Mouse (Mus musculus): ENCODE results near the gene Fbln5. TPM values are rescaled to one million over a fixed set of nuclear protein-coding genes. Genes with fewer than 3 reads are reported as not detected.

The Fbln5 gene
- polyA plus RNA-seq, 1 experiment: 637 TPM

- Histone ChIP-seq H3K4me1 (ENCODE audit: control insufficient read depth, insufficient read depth, low read length) (peaks cover 11% of the 10 kb centered on the region), H3K4me3 (ENCODE audit: insufficient read depth, low read length) (no peak overlapping the region), H3K27ac (ENCODE audit: insufficient read depth, low read length) (no peak overlapping the region)
- TF ChIP-seq CTCF (IDR thresholded peaks at IDR 0.05; ENCODE audit: borderline replicate concordance, insufficient read depth, low read length) (no peak), POLR2A (IDR thresholded peaks at IDR 0.05; ENCODE audit: low read depth, low read length) (no peak)
Measured at GRCm38 (mm10) chr12:101833776-101834175, 14.9 kb upstream of the Fbln5 start.

GRCm38 (mm10) chr12:101833115-101833506 lies 14.3 kb upstream of the Fbln5 start:
- Histone ChIP-seq H3K27ac (ENCODE audit: insufficient read depth, low read length) (no peak overlapping the region), H3K4me3 (ENCODE audit: insufficient read depth, low read length) (no peak overlapping the region), H3K4me1 (ENCODE audit: control insufficient read depth, insufficient read depth, low read length) (peaks cover 11% of the 10 kb centered on the region)
- TF ChIP-seq POLR2A (IDR thresholded peaks at IDR 0.05; ENCODE audit: low read depth, low read length) (no peak), CTCF (IDR thresholded peaks at IDR 0.05; ENCODE audit: borderline replicate concordance, insufficient read depth, low read length) (no peak)

DNA sequence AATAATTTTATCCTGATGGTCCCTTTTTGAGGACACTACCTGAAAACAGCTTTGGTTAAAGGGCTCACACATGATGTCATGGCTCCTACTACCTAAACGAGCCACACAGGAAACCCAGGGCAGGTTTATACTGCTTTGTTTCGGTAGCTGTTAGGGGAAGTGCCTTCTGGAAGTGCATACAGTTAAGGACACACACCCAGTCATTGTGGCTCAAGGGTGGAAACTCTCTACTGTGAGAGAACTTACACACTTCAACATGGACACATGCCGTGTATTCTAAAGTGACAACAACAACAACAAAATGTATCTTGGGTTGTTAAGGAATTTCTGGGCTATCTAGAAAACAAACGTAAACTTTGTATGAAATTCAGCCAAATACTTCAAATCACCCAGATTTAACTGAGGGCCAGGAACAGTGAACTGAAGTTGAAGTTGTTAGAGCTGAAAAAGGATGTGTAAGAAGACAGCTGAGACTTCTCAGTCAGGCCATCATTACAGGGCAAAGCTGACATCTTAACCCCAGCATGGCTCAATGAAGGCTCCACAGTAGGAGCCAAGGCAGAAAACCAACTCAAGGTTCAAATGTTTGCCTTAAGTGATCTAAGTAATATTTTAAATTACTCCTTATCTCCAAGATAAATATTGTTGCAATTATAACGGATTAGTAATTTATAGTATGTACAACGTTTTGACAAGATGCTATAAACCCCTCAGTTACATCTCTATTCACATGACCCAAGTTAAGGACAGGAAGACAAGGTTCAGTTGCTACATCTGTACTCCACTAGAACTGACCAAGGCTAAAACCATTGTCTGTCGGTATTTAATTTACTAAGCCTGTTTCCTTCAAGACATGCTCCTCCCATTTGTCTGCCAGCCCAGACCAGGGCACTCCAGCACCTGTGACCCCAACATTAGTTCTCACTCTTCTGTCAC lies 13.6 kb upstream of the Fbln5 start:
- H3K4me1 ChIP-seq (ENCODE audit: control insufficient read depth, insufficient read depth, low read length): peaks cover 11% of the 10 kb centered on the region
- no peak overlapping the region for H3K4me3 ChIP-seq (ENCODE audit: insufficient read depth, low read length)
- TF ChIP-seq CTCF (IDR thresholded peaks at IDR 0.05; ENCODE audit: borderline replicate concordance, insufficient read depth, low read length) (no peak), POLR2A (IDR thresholded peaks at IDR 0.05; ENCODE audit: low read depth, low read length) (no peak)
- no peak overlapping the region for H3K27ac ChIP-seq (ENCODE audit: insufficient read depth, low read length)

DNA sequence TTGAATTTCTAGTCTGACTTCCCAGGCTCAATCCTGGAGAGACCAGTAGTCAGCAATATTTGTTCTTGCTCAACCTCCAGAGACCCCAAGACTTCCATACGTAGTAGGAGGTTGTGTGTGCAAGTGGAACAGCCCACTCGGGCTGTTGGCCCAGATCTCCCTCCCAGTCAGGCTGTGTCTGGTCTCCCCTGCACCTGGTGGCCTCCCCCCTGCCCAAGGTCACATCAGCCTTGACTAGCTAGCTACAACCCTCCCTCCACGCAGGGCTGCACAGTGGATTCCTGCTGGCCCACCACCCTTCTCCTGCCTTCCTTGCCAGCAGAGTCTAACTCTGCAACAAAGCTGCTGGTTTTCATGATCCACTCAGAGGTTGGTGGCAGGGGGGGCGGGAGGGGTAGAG lies 12.4 kb upstream of the Fbln5 start:
- TF ChIP-seq POLR2A (IDR thresholded peaks at IDR 0.05; ENCODE audit: low read depth, low read length): no peak
- no peak for TF ChIP-seq CTCF (IDR thresholded peaks at IDR 0.05; ENCODE audit: borderline replicate concordance, insufficient read depth, low read length)
- peak overlapping the region; percentile 62 for H3K27ac ChIP-seq (ENCODE audit: insufficient read depth, low read length)
- peaks cover 11% of the 10 kb centered on the region for H3K4me1 ChIP-seq (ENCODE audit: control insufficient read depth, insufficient read depth, low read length)
- no peak overlapping the region for H3K4me3 ChIP-seq (ENCODE audit: insufficient read depth, low read length)

DNA sequence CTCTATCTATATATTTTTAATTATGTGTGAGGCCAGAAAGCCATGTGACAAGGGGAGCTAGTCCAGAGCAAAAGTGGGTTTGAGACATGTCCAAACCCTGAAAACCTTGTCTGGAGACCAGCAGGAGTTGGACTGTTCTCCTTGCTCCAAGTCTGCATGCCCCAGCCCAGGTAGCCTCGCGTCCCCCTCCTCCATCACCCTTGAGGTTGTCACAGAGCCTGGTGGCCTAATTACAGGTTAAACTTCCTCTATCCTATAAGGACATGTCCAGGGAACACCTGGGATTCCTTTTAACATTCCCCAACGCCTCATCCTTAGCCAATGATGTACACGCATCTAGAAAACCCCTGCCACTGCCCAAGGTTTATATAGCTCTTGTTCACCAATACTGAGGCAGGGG lies 4.3 kb upstream of the Fbln5 start:
- no peak for TF ChIP-seq POLR2A (IDR thresholded peaks at IDR 0.05; ENCODE audit: low read depth, low read length)
- TF ChIP-seq CTCF (IDR thresholded peaks at IDR 0.05; ENCODE audit: borderline replicate concordance, insufficient read depth, low read length): no peak
- Histone ChIP-seq H3K27ac (ENCODE audit: insufficient read depth, low read length) (no peak overlapping the region), H3K4me1 (ENCODE audit: control insufficient read depth, insufficient read depth, low read length) (peaks cover 6% of the 10 kb centered on the region), H3K4me3 (ENCODE audit: insufficient read depth, low read length) (no peak overlapping the region)

DNA sequence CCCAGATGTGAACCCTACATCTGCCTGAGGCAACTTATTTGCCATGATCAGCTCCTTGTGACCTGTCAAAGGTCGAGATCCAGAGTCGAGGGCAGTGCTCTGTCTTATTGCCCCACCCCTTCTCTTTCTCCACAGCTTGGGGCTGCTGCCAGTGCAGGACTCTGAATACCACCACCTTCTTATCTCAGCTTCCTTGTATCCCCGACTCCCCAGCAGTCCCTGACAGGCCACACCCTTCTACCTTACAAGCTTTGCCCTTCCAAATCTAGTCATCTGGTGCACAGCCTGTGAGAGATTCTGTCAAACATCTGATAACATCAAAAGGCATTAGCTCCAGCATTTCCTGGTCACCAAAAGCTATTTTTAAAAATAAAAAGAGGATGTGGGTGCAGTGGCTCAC lies 2.7 kb upstream of the Fbln5 start:
- Histone ChIP-seq H3K4me1 (ENCODE audit: control insufficient read depth, insufficient read depth, low read length) (peaks cover 6% of the 10 kb centered on the region), H3K27ac (ENCODE audit: insufficient read depth, low read length) (no peak overlapping the region), H3K4me3 (ENCODE audit: insufficient read depth, low read length) (no peak overlapping the region)
- TF ChIP-seq POLR2A (IDR thresholded peaks at IDR 0.05; ENCODE audit: low read depth, low read length) (no peak), CTCF (IDR thresholded peaks at IDR 0.05; ENCODE audit: borderline replicate concordance, insufficient read depth, low read length) (no peak)

- H3K27ac ChIP-seq (ENCODE audit: insufficient read depth, low read length): no peak overlapping the region
- peaks cover 12% of the 10 kb centered on the region for H3K4me1 ChIP-seq (ENCODE audit: control insufficient read depth, insufficient read depth, low read length)
- no peak overlapping the region for H3K4me3 ChIP-seq (ENCODE audit: insufficient read depth, low read length)
- TF ChIP-seq POLR2A (IDR thresholded peaks at IDR 0.05; ENCODE audit: low read depth, low read length): no peak
- no peak for TF ChIP-seq CTCF (IDR thresholded peaks at IDR 0.05; ENCODE audit: borderline replicate concordance, insufficient read depth, low read length)
Measured at GRCm38 (mm10) chr12:101819570-101819969, 715 bp upstream of the Fbln5 start.

DNA sequence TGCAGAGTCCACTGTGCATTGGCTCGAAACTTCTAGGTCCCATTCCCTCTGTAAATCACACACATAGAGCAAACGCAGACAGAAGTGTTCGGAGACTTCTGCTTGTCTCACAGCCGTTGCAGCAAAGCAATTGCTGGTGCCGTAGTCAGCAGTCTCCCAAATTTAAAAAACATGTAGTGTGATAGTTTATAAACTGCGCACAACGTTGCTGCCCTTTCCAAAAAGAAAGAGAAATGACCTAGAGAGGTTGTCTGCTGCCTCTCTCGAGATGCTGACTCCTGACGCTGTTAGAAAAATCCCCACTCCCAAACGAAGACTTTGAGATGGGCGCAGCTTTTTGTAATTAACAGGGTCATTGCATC lies 628 bp downstream of the Fbln5 start:
- peaks cover 12% of the 10 kb centered on the region for H3K4me1 ChIP-seq (ENCODE audit: control insufficient read depth, insufficient read depth, low read length)
- peak overlapping the region; percentile 99 for H3K27ac ChIP-seq (ENCODE audit: insufficient read depth, low read length)
- TF ChIP-seq CTCF (IDR thresholded peaks at IDR 0.05; ENCODE audit: borderline replicate concordance, insufficient read depth, low read length) (no peak), POLR2A (IDR thresholded peaks at IDR 0.05; ENCODE audit: low read depth, low read length) (0 out of 2 replicates have a peak, but pooled peaks have one; percentile 2)
- peak overlapping the region; percentile 99 for H3K4me3 ChIP-seq (ENCODE audit: insufficient read depth, low read length)

DNA sequence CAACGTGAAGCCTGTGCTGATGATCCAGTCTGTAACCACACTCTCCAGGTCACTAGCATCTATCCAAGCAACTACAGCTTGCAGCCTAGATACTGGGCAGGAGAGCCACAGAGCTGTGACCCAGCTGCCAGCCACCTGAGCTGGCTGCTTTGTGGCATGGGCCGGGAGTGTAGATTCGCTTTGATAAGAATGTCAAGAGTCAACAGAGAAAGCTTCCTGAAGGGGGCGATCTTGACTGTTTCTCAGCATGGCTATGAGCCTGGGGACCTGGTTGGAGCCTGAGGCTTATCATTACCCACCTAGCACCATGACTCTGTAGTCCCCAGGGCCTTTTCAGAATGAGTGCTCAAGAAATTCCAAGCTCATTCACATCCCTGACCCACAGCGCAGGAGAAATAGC lies 2.0 kb downstream of the Fbln5 start:
- Histone ChIP-seq H3K27ac (ENCODE audit: insufficient read depth, low read length) (peak overlapping the region; percentile 99), H3K4me1 (ENCODE audit: control insufficient read depth, insufficient read depth, low read length) (peaks cover 12% of the 10 kb centered on the region), H3K4me3 (ENCODE audit: insufficient read depth, low read length) (peak overlapping the region; percentile 99)
- TF ChIP-seq POLR2A (IDR thresholded peaks at IDR 0.05; ENCODE audit: low read depth, low read length): no peak
- no peak for TF ChIP-seq CTCF (IDR thresholded peaks at IDR 0.05; ENCODE audit: borderline replicate concordance, insufficient read depth, low read length)

GRCm38 (mm10) chr12:101815796-101816195 lies 3.1 kb downstream of the Fbln5 start:
- Histone ChIP-seq H3K4me3 (ENCODE audit: insufficient read depth, low read length) (peak overlapping the region; percentile 99; the same call in 1 of the 2 replicates), H3K27ac (ENCODE audit: insufficient read depth, low read length) (no peak overlapping the region; the same call in 1 of the 2 replicates), H3K4me1 (ENCODE audit: control insufficient read depth, insufficient read depth, low read length) (peaks cover 6% of the 10 kb centered on the region)
- no peak for TF ChIP-seq POLR2A (IDR thresholded peaks at IDR 0.05; ENCODE audit: low read depth, low read length)
- TF ChIP-seq CTCF (IDR thresholded peaks at IDR 0.05; ENCODE audit: borderline replicate concordance, insufficient read depth, low read length): no peak

Measured in embryonic fibroblast, embryonic 13.5 days (primary cell).